Mouse (Mus musculus) heart, embryonic 15.5 days (tissue): ENCODE results near the gene 4931409K22Rik. TPM values are rescaled to one million over a fixed set of nuclear protein-coding genes. Genes with fewer than 3 reads are reported as not detected.
A peak's percentile ranks its signal among the peaks of the same experiment; 100 is the strongest.

Experiments used
- ATAC-seq: fragments of 200-750 bp; cut with Nextera tagmentation; replicated peaks from 2 replicates; pipeline ENCODE4 v1.8.0; 2017; ENCODE audit warnings: low read depth, moderate TSS enrichment; ENCODE audit not compliant: insufficient number of reproducible peaks, insufficient read depth, low FRiP score
- H3K27ac ChIP-seq: fragments of 300-500 bp; sonication (generic); 2 replicates; pipeline ENCODE4 v1.5.1; 2015; ENCODE audit warnings: mild to moderate bottlenecking, inconsistent platforms
- H3K27me3 ChIP-seq: fragments of 300-500 bp; sonication (generic); 2 replicates; pipeline ENCODE4 v1.6.1; 2015; ENCODE audit warnings: inconsistent platforms
- H3K36me3 ChIP-seq: fragments of 300-500 bp; sonication (generic); 2 replicates; pipeline ENCODE4 v1.6.1; 2015; ENCODE audit warnings: mild to moderate bottlenecking, inconsistent platforms
- H3K4me1 ChIP-seq: fragments of 300-500 bp; sonication (generic); replicated peaks from 2 replicates; pipeline ENCODE4 v1.6.1; 2015; ENCODE audit warnings: inconsistent platforms
- H3K4me2 ChIP-seq: fragments of 300-500 bp; sonication (generic); 2 replicates; pipeline ENCODE4 v1.6.1; 2015; ENCODE audit warnings: inconsistent platforms, mild to moderate bottlenecking, moderate library complexity
- H3K4me3 ChIP-seq: fragments of 300-500 bp; sonication (generic); 2 replicates; pipeline ENCODE4 v1.5.1; 2015; ENCODE audit warnings: mild to moderate bottlenecking, inconsistent platforms
- H3K9ac ChIP-seq: fragments of 300-500 bp; sonication (generic); 2 replicates; pipeline ENCODE4 v1.6.1; 2015; ENCODE audit warnings: mild to moderate bottlenecking, inconsistent platforms
- H3K9me3 ChIP-seq: fragments of 300-500 bp; sonication (generic); replicated peaks from 2 replicates; pipeline ENCODE4 v1.6.1; 2016; ENCODE audit warnings: inconsistent platforms
- WGBS: fragments of 180-500 bp; shearing (Covaris S2); methylation state at CpG from one replicate; pipeline ENCODE4 v1.1.7; 2015; ENCODE audit warnings: mixed read lengths; 5-methylcytosine and 5-hydroxymethylcytosine counted together
- polyA plus RNA-seq: library from polyadenylated mRNA; unstranded; fragments of >200 nt; fragmentation: Nextera tagmentation; extraction: Ambion mirVana; gene quantifications from 2 replicates; pipeline ENCODE4 v1.2.1, GENCODE M21; 2015

The 4931409K22Rik gene
- polyA plus RNA-seq, 1 experiment from 2014 or later: not detected

DNA sequence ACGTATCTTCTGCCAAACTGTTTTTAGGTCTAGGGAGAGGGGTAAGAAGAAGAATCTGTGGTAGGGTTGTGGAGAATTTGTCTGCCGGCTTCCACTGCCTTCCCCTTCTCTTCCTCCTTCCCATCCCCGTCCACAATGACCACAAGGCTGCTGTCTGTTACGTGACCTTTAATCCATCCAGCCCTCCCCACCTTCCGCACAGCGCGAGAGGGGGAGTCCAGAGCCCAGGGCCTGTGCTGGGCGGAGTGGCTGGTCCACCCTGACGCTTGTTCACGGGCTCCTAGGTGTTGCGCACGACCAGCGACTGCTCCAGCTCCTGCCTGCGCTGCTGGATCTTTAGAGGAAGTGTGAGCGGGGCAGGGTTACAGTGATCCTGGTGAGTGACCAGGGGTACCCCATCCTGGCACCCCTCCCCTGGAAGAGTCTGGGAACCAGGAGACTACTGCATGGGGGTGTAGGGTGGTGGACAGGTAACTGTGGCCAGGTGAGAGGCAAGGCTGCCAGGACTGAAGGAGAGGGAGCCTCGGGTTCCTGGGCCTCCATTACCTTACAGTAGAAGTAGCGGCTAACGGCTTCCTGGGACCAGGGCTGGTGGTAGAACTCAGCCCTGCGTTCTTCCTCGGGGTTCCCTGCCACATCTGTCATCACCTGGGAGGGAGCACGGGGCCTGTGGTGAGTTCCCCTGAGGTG, 36.0 kb upstream of the 4931409K22Rik start:
- WGBS: 65% methylated on average over 21 of the region's 21 CpGs
- no peaks in the 10 kb centered on the region for H3K27me3 ChIP-seq
- H3K4me2 ChIP-seq: peak overlapping the region; percentile 42; the same call in 1 of the 2 replicates
- H3K27ac ChIP-seq: no peak overlapping the region
- no peak overlapping the region for H3K4me3 ChIP-seq
- peaks cover 57% of the 10 kb centered on the region for H3K36me3 ChIP-seq
- no peak overlapping the region for H3K9ac ChIP-seq
- H3K9me3 ChIP-seq: no peaks in the 10 kb centered on the region
- ATAC-seq: no peak
- peaks cover 30% of the 10 kb centered on the region for H3K4me1 ChIP-seq

DNA sequence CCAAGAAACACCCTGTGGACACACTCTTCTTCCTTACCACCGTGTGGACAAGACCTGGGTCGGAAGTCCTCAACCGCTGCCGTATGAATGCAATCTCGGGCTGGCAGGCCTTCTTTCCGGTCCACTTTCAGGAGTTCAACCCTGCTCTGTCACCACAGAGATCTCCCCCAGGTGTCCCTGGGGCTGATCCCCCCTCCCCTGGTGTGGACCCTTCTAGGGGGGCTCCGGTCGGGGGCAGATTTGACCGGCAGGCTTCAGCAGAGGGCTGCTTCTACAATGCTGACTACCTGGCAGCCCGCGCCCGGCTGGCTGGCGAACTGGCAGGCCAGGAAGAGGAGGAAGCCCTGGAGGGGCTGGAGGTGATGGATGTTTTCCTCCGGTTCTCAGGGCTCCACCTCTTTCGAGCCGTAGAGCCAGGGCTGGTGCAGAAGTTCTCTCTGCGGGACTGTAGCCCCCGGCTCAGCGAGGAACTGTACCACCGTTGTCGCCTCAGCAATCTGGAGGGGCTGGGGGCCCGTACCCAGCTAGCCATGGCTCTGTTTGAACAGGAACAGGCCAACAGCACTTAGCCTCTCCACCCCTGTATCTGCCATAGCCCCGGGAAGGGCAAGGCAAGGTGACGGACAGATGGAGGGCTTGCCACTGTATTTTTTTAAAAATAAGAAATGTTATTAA, 35.3 kb upstream of the 4931409K22Rik start:
- ATAC-seq: no peak
- peaks cover 57% of the 10 kb centered on the region for H3K36me3 ChIP-seq
- H3K9me3 ChIP-seq: no peaks in the 10 kb centered on the region
- no peak overlapping the region for H3K4me3 ChIP-seq
- H3K9ac ChIP-seq: 0 out of 2 replicates have a peak overlapping the region, but pooled peaks have one; percentile 8
- H3K4me1 ChIP-seq: peaks cover 33% of the 10 kb centered on the region
- H3K27me3 ChIP-seq: no peaks in the 10 kb centered on the region
- no peak overlapping the region for H3K27ac ChIP-seq
- peak overlapping the region; percentile 42 for H3K4me2 ChIP-seq
- 54% methylated on average over 24 of the region's 24 CpGs for WGBS

DNA sequence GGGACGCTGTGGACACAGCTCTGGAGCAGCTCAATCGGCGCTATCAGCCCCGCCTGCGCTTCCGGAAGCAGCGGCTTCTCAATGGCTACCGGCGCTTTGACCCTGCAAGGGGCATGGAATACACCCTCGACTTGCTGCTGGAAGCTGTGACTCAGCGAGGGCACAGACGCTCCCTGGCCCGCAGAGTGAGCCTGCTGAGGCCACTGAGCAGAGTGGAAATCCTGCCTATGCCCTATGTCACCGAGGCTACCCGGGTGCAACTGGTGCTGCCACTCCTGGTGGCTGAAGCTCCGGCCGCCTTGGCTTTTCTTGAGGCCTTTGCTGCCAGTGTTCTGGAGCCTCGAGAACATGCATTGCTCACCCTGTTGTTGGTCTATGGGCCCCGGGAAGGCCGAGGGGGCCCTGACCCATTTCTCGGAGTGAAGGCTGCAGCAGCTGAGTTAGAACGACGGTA, 34.7 kb upstream of the 4931409K22Rik start:
- Histone ChIP-seq H3K27me3 (no peaks in the 10 kb centered on the region), H3K4me2 (peak overlapping the region; percentile 42), H3K9me3 (no peaks in the 10 kb centered on the region), H3K4me3 (no peak overlapping the region), H3K36me3 (peaks cover 57% of the 10 kb centered on the region), H3K9ac (no peak overlapping the region), H3K27ac (no peak overlapping the region), H3K4me1 (peaks cover 27% of the 10 kb centered on the region)
- ATAC-seq: no peak
- WGBS: 30% methylated on average over 23 of the region's 23 CpGs

DNA sequence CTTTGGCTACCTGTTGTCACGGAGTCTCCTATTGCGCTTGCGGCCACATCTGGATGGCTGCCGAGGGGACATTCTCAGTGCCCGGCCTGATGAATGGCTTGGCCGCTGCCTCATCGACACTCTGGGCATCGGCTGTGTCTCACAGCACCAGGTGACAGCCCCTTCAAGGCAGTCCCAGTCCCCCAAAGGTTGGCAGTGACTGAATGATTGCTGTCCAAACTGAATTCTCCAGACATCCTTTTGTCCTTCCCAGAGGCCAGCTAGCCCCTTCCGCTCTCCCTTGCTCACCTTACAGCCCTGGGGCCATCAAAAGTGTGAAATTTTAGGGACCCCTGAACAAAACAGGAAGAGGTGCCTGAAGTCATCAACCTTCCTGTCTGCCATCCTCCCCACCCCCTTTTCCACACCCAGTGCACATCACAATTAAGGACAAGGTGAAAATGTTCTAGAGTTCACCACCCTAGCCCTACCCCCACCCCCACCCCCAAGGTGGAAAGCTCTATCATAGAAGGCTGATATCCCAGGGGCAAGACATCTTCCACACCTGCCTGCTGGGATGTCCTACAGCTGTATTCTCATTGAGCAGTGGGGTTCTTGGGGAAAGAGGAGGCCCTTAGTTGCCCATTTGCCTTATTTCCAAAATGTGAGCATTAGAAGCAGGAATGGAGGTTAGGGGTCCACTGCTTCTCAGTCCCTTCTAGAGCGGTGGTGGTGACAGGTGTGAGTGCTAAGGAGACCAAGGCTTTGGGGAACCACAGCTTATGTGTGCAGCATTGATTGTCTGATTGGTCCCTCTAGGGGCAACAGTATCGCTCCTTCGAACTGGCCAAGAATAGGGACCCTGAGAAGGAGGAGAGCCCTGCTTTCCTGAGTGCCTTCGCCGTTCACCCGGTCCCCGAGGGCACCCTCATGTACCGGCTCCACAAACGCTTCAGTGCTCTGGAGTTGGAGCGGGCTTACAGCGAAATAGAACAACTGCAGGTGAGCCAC, 33.2 kb upstream of the 4931409K22Rik start:
- H3K27me3 ChIP-seq: no peaks in the 10 kb centered on the region
- ATAC-seq: no peak
- no peak overlapping the region for H3K4me3 ChIP-seq
- no peak overlapping the region for H3K27ac ChIP-seq
- no peaks in the 10 kb centered on the region for H3K9me3 ChIP-seq
- no peak overlapping the region for H3K4me2 ChIP-seq
- 85% methylated on average over 20 of the region's 20 CpGs for WGBS
- H3K4me1 ChIP-seq: peaks cover 30% of the 10 kb centered on the region
- peaks cover 44% of the 10 kb centered on the region for H3K36me3 ChIP-seq
- no peak overlapping the region for H3K9ac ChIP-seq

DNA sequence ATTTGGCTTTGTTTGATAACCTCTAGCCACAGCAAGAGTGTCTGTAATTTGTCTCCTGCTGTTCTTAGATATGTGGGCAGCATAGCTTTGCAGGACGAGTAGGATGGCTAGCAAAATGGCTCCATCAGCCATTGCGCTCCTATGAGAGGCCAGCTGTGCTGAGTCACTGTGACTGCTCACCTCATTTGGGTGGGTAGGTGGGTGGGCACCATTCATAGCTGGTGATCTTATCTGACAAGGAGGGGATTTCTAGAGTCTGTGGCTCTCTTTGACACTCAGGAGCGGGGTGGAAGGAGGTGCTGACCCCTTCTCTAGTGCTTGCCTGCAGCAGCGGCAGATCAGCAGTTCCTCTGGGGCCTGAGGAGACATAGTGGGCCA, 30.6 kb upstream of the 4931409K22Rik start:
- H3K9me3 ChIP-seq: no peaks in the 10 kb centered on the region
- ATAC-seq: no peak
- H3K27ac ChIP-seq: peak overlapping the region; percentile 59

DNA sequence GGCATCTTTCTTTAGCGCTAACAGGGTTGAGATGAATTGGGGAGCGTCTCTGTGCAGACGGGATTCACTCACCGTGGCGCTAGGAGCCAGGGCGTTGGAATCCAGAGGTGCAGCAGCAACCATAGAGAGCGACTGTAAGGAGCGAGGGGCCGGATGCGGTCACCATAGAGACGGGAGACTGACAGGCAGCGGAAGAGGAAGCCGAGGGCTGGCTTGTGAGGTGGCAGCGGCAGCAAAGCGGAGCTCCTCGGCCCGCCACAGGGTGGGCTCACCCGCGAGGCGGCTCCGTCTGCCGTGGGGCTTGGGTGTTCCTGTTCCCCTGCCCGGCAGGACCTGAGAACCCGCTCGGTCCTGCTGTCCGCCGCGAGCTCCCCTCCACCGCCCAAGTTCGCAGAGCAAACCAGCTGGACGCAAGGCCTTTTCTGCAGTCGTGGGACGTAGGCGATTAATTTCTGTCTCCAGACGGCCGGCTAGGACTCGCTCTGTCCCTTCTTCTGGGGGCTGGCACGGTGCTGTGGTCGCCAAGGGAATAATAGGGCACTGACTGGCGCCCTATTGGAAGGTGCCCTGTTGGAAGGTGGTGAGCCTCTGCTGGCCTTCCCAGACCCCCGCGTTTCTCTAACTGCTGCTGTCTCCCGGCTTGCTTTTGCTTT, 30.1 kb upstream of the 4931409K22Rik start, which contains the start of gene Chpf2:
Gene Chpf2 (plus strand): TSS at position 195 of the 653 bp plus-strand sequence.
- WGBS: under 1% methylated on average over 43 of the region's 43 CpGs
- peak within 1 kb of the TSS; percentile 86 for H3K4me3 ChIP-seq
- peak within 1 kb of the TSS; percentile 59 for H3K27ac ChIP-seq
- H3K36me3 ChIP-seq: peaks cover 12% of the 10 kb centered on the region
- no peaks in the 10 kb centered on the region for H3K27me3 ChIP-seq
- peak within 1 kb of the TSS; percentile 89 for H3K4me2 ChIP-seq
- ATAC-seq: peak; percentile 82
- H3K9me3 ChIP-seq: no peaks in the 10 kb centered on the region
- H3K4me1 ChIP-seq: peaks cover 24% of the 10 kb centered on the region
- peak within 1 kb of the TSS; percentile 77 for H3K9ac ChIP-seq

More for the DNA sequence above, 30.6 kb upstream of the 4931409K22Rik start:
- no peaks in the 10 kb centered on the region for H3K27me3 ChIP-seq
- peak overlapping the region; percentile 89 for H3K4me2 ChIP-seq
- peaks cover 17% of the 10 kb centered on the region for H3K36me3 ChIP-seq
- WGBS: 12% methylated on average over 4 of the region's 4 CpGs
- peak overlapping the region; percentile 86 for H3K4me3 ChIP-seq
- H3K9ac ChIP-seq: peak overlapping the region; percentile 77
- peaks cover 29% of the 10 kb centered on the region for H3K4me1 ChIP-seq

DNA sequence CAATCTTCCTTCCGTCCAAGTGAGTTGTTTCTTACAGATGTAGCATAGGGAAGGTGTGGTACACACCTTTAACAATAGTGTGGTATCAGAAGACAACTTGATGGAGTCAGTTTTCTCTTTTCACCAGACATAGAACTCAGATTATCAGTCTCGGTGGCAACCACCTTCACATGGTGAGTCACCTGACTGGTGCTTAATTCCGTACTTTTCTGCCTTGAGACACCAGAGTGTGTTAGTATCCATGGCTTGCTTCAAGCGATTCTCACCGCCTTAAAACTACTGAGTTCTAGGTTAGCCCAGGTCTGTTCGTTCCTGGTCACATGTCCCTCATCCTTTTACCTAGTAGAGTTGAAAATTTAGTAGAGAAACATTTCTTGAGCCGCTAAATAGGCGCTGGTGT, 29.5 kb upstream of the 4931409K22Rik start:
- Histone ChIP-seq H3K27ac (no peak overlapping the region), H3K4me2 (peak overlapping the region; percentile 89), H3K9ac (peak overlapping the region; percentile 77), H3K27me3 (no peaks in the 10 kb centered on the region), H3K9me3 (no peaks in the 10 kb centered on the region), H3K4me3 (peak overlapping the region; percentile 86), H3K36me3 (peaks cover 7% of the 10 kb centered on the region; the same call in 1 of the 2 replicates), H3K4me1 (peaks cover 19% of the 10 kb centered on the region)
- WGBS: 10% methylated on average over 8 of the region's 8 CpGs
- no peak for ATAC-seq

DNA sequence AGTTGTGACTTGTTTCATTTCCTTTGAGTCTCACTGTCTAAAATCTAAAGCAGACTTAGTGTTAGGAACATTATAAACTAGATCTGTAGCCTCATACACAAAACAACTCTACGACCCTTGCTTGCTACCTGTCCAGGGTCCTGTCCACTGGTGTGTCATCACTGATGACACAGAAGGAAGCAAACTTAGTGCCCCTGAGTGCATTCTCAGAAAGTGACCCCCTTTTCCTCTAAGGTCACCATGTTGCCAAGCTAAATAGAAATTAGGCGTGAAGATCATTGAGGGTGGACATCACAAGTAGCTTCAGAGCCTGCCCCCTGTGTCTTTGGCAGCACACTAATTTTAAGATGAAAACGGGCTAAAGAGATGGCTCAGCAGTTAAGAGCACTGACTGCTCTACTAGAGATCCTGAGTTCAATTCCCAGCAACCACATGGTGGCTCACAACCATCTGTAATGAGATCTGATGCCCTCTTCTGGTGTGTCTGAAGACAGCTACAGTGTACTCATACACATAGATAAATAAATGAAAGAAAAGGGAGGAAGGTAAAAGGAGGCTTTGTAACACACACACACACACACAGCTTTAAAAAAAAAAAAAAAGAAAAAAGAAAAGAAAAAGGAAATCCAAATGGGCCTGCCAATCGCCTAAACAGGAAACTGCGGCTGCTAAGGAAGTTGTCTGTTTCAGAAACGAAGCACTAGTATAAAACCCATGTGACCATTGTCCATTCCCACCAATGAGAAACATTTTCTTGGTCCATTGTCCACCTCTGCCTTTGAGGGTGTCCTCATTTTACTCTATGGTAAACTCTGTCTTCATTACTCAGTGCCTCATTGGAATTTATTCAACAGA, 21.7 kb upstream of the 4931409K22Rik start:
- Histone ChIP-seq H3K36me3 (peaks cover 20% of the 10 kb centered on the region), H3K9me3 (no peaks in the 10 kb centered on the region), H3K27me3 (no peaks in the 10 kb centered on the region), H3K4me3 (peak overlapping the region; percentile 85), H3K4me2 (peak overlapping the region; percentile 84), H3K4me1 (peaks cover 14% of the 10 kb centered on the region), H3K27ac (peak overlapping the region; percentile 83), H3K9ac (peak overlapping the region; percentile 40)
- ATAC-seq: no peak
- WGBS: 56% methylated on average over 6 of the region's 6 CpGs

DNA sequence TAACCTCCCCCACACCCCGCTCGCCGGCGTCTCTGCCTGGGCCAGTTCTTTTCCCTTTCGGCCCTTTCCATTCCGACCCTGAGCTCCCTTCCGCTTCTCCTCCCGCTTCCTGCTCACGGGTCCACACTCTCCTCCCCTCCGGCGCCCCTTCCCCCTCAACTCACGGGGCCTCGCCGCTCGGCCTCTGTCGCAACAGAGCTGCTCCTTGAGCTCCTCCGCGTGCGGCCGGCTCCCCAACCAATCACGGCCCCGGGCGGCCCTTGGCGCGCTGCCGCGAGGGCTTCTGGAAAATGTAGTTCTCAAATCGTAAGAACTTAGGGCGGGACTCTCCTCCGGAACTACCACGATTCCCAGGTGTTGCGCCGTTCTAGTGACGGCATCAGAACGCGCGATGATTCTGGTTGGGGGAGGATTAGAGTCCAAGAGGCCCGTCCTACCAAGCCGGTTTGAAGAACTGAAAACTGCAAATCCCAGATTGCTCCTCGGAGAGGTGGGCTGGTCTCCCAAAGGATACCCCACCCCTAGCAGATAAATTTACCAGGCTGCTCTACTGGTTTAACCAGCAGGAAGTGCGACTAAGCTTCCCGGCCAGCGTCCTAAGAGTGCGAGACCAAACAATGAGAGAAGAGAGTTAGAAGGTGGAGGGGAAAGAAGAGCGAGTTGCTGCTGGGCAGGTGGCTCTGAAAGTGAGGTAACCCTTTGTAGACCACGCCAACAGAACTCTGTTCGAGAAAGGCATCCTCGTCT, 20.7 kb upstream of the 4931409K22Rik start, which contains the start of gene Abcf2:
Gene Abcf2 (minus strand): TSS at position 285 of the 747 bp plus-strand sequence.
- H3K4me3 ChIP-seq: peak within 1 kb of the TSS; percentile 85
- H3K9me3 ChIP-seq: no peaks in the 10 kb centered on the region
- no peaks in the 10 kb centered on the region for H3K27me3 ChIP-seq
- H3K27ac ChIP-seq: peak within 1 kb of the TSS; percentile 83
- peak within 1 kb of the TSS; percentile 78 for H3K9ac ChIP-seq
- peak within 1 kb of the TSS; percentile 84 for H3K4me2 ChIP-seq
- H3K4me1 ChIP-seq: peaks cover 14% of the 10 kb centered on the region
- peak; percentile 97 for ATAC-seq
- peaks cover 30% of the 10 kb centered on the region for H3K36me3 ChIP-seq
- under 1% methylated on average over 48 of the region's 48 CpGs for WGBS
